Mouse (Mus musculus): Measurements from ENCODE around the gene Il17c. TPM values are rescaled to one million over a fixed set of nuclear protein-coding genes. Genes with fewer than 3 reads are reported as not detected.

Il17c gene
- polyA plus RNA-seq, 1 experiment, result 0.46 TPM

DNA sequence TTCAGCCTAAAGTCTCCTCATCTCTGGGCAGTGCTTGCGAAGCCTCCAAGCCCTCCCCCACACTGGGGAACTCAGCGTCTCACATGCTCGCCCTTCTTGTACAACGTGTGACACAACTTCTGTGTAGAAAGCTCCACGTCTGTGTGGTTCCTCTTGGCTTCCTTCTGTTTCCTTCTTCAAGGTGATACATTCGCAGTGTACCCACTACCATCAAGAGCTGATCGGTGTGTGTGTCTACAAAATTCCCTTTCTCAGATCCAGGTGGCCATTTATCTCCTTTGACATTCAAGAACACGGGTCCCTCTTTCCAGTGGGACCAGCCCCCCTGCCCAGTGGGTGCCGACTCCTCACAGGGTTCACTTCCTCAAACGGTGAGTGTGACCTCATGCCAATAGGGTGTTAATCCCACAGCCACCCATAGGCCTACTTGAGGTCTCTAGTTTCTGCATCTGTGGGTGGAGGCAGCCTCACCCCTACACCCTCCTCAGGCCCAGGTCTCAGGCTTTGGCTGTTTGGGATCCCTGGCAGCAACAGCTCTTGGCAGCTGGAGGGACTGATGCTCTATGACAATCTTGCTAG lies 8.3 kb downstream of the Il17c start:
- DNase-seq (ENCODE audit: extremely low spot score in 1 of 2, low spot score in 1 of 2), result peak in 1 of 2 experiments; percentile 20

DNA sequence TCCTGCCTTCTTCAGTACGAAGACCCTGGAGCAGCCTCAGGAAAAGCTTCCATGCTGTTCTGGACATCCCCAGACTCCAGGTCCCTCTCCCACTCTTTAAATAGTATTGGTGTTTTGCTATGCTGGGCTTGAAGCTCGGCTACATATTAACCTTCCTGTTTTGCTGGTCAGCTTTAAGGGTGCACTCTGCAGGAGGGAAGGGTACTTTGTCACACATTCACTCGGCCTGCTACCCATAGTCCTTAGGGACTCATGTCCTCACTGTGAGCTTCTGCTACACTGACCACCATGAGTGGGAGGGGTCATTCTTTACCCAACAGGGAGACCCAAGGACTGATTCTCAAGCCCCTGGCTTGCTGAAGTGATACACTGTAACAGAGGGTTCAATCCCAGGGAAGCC lies 8.8 kb downstream of the Il17c start:
- DNase-seq (ENCODE audit: extremely low spot score in 1 of 2, low spot score in 1 of 2), result no peak

DNA sequence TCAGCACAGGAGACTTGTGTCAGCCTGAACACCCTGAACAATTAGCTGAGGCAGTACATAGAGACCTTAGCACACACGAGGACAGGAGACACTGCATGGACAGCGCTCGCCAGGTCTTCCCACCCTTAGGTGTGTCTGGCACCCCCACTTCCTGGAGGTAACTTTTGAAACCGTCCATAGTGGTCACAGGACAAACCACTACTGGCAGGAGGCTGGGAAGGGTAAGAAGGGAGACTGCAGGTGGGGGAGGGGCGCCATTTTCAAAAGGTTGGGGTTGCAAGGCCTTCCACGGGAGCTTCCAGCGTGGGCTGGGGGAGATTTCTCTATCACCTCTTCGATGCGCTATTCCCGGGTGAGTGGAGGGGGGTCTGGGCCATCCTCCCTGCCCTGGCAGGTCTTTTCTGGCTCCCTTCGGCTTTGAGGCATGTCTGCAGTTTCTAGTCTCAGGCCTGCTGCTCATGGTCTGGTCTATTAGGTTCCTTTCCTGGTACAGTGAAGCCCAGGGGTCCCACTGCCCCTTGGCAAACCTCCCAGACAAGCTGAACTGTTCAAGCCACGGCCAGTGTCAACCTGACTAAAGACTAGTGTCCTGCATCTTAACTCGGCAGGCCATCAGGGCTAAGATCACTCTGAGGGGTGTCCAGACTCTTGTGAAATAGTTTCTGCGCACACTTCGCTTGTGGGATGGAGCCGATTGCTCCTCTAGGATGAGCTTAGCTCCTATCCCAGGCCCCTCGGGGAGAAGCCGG lies 10.0 kb downstream of the Il17c start:
- no peak for DNase-seq (ENCODE audit: extremely low spot score in 1 of 2, low spot score in 1 of 2)

DNA sequence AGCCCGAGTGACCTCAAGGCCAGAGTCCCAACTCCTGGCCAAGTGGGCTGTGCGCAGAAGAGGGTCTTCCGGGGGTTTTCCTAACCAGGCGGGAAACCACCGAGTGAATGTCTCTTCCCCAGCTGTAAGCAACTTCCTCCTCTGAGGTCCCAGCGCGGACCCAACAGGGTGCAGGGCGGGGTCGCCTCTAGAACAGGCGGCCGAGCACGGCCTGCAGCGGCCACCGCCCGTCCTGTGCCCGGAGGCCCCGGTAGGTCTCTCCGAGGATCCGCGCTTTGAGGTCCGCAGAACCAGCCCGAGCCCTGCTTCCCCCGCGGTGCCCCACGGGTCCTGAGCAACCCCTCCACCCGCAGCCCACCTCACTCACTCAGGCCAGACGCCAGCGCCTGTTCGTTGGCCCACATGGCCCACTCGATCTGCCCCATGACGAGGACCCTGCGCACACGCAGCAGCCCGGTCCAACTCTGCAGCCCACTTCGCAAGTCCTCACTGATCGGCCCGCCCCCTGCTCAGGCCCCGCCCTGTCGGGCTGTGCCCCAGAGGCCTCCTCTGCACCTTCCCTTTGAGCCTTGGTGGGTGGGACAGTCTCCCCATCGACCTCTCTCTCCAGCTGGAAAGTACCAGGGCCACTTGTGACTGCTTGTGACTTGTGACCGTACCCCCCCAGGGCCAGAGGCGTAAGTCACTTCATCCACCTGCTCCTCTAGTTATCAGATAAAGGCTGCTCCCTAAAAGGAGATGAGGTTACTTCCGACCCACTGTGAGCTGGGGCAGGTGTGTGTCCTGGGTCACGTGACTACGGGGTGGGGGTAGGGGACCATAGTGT lies 10.8 kb downstream of the Il17c start, which contains the start of gene Cyba:
Gene Cyba, minus strand, starts transcription at position 488 of the 826 bp plus-strand sequence.
- DNase-seq (ENCODE audit: extremely low spot score in 1 of 2, low spot score in 1 of 2), result no peak

DNA sequence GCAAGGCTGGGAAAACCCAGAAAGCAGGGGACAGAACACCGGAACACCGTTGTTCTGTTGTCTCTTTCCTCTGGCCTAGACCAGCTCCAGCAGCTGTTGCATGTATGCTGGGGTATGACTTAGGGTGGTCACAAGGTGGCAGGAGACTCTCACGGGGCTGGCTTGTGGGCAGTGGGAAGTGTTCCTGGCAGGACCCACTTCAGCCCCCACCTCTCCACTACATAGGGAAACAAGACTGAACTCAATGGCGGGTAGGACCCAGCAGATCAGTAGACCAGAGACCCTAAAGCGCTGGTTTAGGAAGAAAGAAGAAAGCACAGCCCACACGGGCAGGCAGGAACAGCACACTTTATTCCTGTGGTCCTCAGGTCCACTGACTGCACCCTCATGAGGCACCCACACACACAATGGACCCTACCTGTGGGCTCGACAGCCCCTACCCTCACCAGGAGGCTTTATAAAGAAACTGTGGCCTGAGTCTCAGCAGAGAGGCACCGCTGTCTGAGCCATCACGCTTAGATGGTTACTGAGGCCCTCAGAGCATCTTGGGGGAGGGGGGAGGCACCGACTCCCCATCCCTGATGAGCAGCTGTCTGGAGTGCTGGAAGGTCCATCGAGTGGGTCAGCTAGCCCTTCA lies 11.6 kb downstream of the Il17c start:
- no peak for DNase-seq (ENCODE audit: extremely low spot score in 1 of 2, low spot score in 1 of 2)

DNA sequence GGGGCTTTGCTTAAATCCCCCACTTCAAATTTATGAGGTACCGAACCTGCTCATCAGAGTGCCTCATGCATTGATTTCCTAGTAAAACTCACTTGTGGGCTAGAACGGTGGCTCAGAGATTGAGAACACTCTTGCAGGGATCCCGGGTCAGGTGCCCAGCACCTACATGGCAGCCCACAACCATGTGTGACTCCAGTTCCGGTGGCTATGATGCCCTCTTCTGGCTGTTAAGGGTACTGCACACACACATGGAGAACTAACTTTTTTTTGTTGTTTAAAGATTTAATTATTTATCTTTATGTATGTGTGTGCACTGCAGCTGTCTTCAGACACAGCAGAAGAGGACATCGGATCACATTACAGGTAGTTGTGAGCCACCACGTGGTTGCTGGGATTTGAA lies 13.6 kb downstream of the Il17c start:
- DNase-seq (ENCODE audit: extremely low spot score in 1 of 2, low spot score in 1 of 2), result no peak

DNA sequence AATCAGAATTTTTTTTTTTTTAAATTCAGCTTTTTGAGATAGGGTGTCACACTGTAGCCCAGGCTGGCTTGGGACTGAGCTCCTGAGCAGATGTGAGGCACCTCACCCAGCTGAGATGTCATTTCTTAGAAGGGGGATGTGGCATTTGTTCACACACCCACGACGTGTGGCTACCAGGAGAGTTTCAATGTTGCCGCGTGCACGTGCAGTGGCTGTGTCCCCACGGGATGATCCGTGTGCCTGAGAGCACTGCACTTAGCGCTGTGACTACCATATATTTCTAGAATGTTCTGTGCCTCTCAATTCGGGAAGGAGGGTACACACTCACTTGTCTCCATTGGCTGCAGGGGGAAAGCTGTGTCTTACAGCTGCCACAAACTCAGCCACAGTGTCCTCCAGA lies 14.3 kb downstream of the Il17c start:
- no peak for DNase-seq (ENCODE audit: extremely low spot score in 1 of 2, low spot score in 1 of 2)

DNA sequence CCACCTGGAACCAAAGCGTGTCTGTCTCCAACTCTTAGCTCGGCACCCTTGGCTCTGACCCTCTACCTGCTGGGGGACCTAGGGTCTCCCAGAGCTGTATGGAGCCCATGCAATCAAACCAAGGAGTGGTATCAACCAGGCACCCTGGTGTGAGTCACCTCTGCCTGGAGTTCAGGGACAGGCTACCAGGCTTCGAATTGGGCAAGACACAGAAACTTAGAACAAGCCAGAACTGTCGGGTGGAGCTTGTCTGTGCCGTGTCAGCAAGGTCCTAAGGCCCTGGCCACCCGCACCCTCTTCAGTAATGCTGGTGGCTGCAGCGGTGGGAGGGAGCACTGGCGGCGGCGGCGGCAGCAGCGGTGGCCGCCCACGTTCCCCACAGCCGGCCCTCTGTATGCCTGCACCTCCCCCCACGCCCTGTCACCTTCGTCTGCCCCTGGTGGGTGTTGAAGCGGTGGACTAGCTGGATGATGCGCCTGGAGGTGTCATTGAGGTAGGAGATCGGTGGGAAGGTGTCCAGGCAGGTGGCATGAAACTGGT lies 14.8 kb downstream of the Il17c start:
- DNase-seq (ENCODE audit: extremely low spot score in 1 of 2, low spot score in 1 of 2), result no peak

DNA sequence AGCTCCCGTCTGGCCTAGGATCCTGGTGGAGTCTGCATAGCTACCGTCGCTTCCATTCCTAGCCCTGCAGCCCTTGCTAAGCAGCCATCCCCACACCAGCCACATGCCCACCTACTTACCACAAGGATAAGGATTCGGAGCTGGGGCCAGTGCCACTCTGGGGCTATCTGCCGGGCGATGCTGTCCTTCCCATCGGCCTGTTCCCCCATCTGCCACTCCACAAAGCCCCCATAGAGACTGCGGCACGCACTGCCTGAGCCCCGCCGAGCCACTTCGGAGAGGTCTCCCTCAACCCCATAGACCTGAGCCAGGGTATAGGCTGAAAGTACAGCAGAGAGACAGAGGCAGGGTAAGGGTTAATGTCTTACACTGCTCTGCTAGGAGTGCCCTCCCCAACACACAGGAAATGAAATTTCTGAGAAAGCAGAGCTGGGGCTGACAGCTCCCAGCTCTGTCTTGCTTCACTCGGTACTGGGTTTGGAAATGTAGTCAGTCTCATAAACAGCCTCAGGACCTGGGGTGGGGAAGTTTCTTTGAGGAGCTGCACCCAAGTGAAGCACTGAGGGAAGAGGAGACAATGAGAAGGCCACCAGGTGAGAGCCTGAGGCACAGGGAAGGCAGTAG lies 16.0 kb downstream of the Il17c start:
- DNase-seq (ENCODE audit: extremely low spot score in 1 of 2, low spot score in 1 of 2), result no peak

DNA sequence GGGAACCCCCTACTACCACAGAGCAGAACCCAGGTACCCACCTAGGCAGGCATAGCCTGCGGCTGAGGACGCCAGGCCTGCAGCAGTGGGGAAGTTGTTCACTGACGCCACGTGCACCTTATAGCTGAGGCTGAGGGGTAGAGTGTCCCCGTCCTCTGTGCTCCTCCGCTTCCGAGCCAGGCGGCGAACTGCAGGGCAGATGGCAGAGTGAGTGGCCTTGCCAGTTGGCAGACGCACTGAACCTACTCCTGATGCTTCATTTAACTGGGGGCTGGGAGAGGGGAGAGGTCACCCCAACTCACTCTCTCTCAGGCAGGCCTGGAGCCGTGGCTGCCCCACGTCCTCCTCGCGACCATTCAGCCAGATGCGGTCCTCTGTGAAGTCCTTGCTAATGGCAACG lies 17.5 kb downstream of the Il17c start:
- DNase-seq (ENCODE audit: extremely low spot score in 1 of 2, low spot score in 1 of 2), result no peak

DNA sequence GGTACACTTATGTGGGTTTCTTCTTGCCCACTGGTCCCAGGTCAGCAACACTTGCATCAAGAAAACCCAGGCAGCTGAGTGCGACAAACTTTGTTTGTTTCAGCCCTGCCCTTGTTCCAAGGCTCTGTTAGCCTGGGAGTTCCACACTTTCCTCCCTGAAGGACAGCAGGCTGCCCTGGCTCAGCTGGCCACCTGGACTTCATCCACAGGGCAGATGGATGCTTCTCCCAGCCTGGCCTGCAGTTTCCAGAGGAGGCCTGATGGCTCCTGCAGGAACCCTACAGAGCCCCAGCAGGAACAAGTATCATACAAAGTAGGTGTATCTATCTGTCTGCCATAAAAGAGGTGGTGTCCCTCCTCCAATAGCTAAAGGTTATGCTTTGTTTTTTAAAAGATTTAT lies 19.5 kb downstream of the Il17c start:
- no peak for DNase-seq (ENCODE audit: extremely low spot score in 1 of 2, low spot score in 1 of 2)

DNA sequence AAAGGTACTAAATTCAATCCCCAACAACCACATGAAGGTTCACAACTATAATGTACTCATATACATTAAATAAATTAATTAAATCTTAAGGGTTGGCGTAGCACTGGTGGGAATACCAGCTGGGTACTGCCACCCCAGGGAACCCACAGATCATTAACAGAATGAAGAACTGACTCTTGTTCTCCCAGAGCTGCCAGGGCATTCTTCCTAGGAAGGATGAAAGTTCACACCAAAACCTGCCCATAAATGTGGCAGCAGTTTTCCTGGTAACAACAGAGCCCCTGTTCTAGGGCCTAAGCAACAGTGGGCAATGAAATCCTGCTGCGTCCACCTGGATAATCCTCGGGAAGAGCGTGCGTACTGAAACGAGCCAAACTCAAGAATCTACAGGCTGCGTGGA lies 20.5 kb downstream of the Il17c start:
- DNase-seq (ENCODE audit: extremely low spot score in 1 of 2, low spot score in 1 of 2), result no peak

DNA sequence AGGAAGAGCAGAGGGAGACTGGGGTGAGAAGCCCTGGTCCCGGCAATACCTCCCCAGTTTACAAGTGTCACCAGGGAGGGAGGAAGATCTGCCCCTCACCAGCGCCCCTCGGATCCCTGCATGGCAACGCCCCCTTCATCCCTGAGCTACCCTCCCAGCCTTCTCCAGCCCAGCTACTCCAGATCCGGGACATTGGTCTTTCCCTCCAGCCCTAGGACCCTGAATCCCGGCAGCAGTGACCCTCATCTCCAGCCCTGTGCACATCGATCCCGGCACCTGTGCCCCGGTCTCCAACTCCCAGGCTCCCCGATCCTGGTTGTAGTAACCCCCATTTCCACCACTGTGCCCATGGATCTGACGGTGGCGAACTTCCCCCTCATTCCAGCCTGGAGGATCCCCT lies 21.0 kb downstream of the Il17c start:
- no peak for DNase-seq (ENCODE audit: extremely low spot score in 1 of 2, low spot score in 1 of 2)

DNA sequence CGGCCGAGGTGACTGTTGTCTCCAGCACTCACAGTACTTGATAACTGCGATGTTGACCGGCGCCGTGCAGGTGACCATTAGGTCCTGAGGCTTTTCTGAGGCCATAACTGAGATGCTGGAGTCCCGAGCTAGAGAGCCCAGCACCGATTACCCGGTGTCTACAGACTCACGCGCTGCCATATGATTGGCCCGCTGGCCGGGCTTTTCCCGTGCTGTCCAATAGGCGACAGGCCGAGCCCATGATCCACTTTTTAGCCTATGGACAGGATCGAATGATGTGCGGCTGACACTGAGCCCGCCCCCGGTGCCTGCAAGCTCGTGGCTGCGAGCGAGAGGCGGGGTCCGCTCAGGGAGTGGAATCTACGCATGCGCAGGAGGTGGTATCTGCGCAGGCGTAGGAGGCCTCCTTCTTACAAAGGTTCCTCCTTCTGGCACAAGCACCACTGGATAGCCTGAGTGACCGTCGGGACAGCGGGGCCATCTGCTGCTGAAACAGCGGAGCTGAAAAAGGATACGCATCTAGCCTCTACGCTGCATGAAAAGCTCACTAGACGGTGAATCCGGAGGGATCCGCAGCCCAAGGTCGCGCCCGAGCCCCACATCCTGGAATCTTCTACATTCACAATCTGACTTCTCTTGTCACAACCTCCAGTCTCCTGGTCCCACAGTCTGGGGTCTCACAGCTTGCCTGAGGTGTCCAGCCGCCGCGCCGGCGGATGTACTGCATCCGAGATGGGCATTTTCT lies 21.6 kb downstream of the Il17c start, which contains the start of gene Mvd:
Gene Mvd, minus strand, starts transcription at position 161 of the 745 bp plus-strand sequence.
- DNase-seq (ENCODE audit: extremely low spot score in 1 of 2, low spot score in 1 of 2), result peak; percentile 99

DNA sequence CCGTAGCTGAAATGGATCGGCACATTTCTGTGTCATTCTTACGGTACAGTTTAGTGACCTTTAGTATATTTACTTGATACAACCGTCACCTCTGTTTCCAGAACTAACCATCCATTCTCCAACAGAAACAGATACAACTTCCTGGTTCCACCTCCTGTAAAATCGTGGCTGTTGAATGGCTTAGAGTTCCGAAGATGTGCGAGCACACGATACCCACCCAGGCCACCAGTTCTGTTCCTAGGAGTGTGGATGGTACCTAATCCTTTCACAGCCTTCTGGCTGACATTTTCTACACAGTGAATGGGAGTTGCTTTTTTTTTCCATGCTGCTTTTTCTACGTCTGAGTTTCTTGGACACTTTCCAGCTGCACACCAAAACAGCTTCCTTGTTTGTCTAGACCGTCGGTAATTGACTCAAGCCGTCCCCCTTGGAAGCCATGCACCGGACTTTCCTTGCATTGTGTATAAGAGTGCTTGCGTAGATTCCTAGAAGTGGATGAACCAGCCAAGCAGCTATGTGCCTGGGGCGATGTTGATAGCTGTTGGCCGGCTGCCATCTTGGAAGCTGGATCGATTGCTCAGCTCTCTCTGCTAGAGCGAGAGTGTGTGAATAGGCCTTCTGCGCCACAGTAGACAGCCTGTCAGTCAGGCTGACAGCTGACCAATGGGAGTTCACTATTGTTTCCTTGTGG lies 22.4 kb downstream of the Il17c start:
- peak; percentile 80 to 87 for DNase-seq (ENCODE audit: extremely low spot score in 1 of 2, low spot score in 1 of 2)

DNA sequence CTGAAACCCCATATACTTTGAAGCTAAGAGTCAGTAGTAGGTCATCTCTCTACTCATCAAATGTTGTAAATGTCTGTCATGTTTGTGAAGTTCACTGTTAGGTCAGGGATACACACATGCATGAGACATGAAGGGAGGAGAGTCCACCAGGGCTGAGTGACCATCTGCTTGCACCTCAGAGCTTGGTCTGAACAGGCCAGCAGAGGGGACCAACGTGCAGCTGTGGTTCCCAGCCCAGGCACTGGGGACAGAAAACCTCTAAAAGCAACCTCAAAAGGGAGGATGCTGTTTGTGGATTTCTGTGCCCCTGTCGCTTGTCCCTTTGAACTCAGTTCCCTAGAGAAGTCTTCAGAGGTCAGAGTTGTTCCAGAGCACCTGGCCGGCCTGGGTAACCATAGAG lies 23.4 kb downstream of the Il17c start:
- DNase-seq (ENCODE audit: extremely low spot score in 1 of 2, low spot score in 1 of 2), result no peak

DNA sequence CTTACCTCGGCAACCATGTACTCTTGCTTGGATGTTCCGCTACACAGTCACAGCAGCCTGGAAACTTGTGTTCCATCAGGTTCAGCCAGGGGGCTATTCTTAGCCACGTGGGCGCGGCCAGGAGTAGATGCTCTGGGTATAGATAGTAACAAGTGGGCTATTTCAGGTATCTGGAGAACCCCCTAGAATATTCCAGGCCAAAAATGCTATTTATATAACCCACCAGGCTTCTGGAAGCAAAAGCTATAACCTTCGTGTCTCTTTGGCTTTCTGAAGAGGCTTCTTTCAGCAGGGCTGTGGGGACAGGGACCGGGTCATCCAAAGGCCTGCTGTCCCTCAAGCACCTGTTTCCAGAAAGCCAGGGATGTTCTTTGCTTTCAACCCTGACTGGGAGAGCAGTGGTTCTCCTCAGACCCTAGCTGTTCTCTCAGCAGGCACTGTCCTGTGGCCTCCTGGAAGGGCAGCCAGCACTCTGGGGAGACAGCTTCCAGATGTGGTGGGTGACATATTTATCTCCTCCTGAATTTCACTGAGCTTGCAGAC lies 29.4 kb downstream of the Il17c start:
- DNase-seq (ENCODE audit: extremely low spot score in 1 of 2, low spot score in 1 of 2), result no peak

DNA sequence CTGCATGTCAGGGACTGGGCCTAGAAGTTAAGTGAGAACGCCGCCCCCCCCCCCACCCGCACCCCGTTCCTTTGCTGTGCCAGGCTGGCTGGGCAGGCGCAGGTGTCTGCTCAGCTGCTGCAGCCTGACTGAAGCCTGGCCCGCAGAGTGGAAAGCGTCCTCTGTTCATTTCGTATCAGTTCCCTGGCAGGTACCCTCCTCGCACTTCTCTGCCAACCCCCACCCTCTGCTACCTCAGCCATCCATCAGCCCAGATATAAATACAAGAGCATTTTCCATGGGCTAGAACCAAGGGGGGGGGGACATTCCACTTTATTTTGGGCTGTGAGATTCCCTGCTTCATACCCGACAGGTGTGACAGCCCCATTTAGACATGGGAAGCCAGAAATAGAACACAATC lies 30.3 kb downstream of the Il17c start:
- no peak for DNase-seq (ENCODE audit: extremely low spot score in 1 of 2, low spot score in 1 of 2)

DNA sequence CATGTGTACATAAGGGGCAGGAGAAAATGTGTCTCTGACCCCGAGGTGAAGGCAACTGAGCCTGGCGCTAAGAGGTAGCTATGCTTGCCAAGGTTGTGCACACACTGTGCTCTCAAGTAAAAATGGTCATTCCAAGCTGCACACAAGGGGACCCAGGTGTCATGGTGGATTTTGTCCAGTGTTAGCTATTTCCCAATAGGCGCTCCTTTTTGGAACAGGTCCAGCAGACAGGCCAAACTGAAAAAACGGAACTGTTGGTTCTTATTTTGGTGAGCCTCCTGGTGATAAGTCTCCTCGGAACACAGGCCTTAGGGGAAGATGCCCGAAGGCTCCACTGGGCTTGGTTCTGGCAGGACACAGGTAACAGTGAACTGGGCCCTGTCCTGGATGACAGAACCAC lies 32.6 kb downstream of the Il17c start:
- no peak for DNase-seq (ENCODE audit: extremely low spot score in 1 of 2, low spot score in 1 of 2)
